Mouse (Mus musculus) brain, embryonic 14.5 days (tissue): ENCODE data around the gene Aurka.

Experiments used
- CTCF ChIP-seq: fragments of 200-500 bp; IDR thresholded peaks from 2 replicates; pipeline ENCODE4 v1.5.1; 2012; ENCODE audit warnings: inconsistent platforms, mild to moderate bottlenecking, moderate library complexity, borderline replicate concordance; ENCODE audit not compliant: insufficient read depth, insufficient read length; ENCODE audit errors: extremely low read depth
- POLR2A ChIP-seq: fragments of 200-500 bp; IDR thresholded peaks from 2 replicates; pipeline ENCODE4 v1.6.1; 2012; ENCODE audit warnings: mild to moderate bottlenecking, inconsistent platforms, borderline replicate concordance; ENCODE audit not compliant: poor library complexity, insufficient read depth, insufficient read length, severe bottlenecking; ENCODE audit errors: extremely low read depth

- TF ChIP-seq POLR2A (no peak), CTCF (no peak)
Observed at GRCm38 (mm10) chr2:172355833-172356232, 14.5 kb downstream of the Aurka start.
